Mouse (Mus musculus) embryonic stem cell, embryonic (primary cell): ENCODE data around the gene Spats2.

Experiments used
- CTCF ChIA-PET, 4 experiments: fragments of 300-600 bp in 2 of 4; fragments of 350-600 bp in 2 of 4; sonication (Branson Sonifier 250); formaldehyde crosslinking; loops; one replicate each; lab custom pipeline; 2022; ENCODE audit warnings: inconsistent platforms in 2 of 4; lab: Charles Lee
- POLR2A ChIA-PET, 4 experiments: fragments of 300-600 bp in 2 of 4; fragments of 350-600 bp in 2 of 4; sonication (Branson Sonifier 250); formaldehyde crosslinking; loops; one replicate each; lab custom pipeline; 2022; ENCODE audit warnings: antibody characterized with exemption in 4 of 4, inconsistent platforms in 1 of 4; lab: Charles Lee

Gene Spats2

DNA sequence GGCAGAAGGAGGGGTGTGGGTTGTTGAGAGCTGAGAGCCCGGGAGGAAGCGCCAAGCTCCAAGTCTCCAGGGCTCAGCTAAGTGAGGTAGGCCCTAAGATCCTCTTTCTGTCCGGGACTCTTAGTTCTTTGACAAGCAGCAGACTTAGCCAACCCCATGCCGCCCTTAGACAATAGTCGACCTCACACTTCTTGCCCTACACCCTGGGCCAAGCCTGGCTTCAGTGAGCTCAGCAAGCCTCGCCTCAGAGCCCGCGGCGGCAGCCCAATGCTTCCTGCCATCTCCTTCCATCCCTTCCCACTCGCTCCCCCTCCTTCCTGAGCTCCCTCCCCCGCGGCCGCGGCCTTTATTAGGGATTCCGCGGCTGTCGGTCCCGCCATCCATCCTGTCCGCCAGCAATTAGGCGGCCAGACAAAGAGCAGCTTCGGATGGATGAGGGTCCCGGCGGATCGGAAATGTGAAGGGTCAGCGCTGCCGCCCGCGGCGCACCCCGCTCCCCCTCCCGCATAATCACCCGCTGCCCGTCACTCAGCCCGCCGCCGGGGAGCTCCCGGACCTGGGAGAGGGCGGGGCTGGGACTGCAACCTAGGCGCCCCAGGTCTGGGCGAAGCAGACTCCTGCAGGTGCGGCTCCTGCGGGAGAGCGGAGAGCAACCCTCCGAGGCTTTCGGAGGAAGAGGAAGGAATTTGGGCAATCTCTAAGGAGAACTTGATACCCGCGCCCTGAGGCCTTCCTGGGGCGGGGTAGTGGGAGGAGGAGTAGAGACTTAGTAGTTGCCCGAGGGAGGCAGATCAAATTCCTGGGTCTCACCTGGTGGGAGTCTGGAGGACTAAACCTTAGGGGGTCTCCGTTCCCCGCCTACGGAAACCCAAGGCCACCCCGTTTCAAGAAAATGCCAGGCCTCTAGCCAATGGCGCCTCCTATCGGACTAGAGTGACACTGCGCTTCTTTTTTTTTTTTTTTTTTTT lies 32.1 kb upstream of the Spats2 start:
- POLR2A ChIA-PET, result interaction anchor here (0.5 to 3.8 kb wide), 50 partner anchors 9 to 1134 kb away, joined by 3 to 25 read pairs (median 4); partner anchors contain the start of genes Troap (in 4 of the 4), Prph (in 2 of the 4), Tuba1c (in 2 of the 4) and Atf1 (in 1 of the 4)
- CTCF ChIA-PET, result interaction anchor here (0.5 to 3.1 kb wide), 69 partner anchors 8 to 1208 kb away, joined by 3 to 23 read pairs (median 5); partner anchors contain the start of genes Troap (in 3 of the 4), Tuba1c (in 3 of the 4), Prph (in 2 of the 4) and Racgap1 (in 1 of the 4)

- POLR2A ChIA-PET, result interaction anchor here (0.6 to 2.2 kb wide), 11 partner anchors 18 to 509 kb away, joined by 3 to 9 read pairs (median 4); partner anchors contain the start of genes Prph (in 2 of the 4), Troap (in 2 of the 4) and Rnd1 (in 1 of the 4)
- CTCF ChIA-PET, result interaction anchor here (0.5 to 3.1 kb wide), 23 partner anchors 17 to 1209 kb away, joined by 3 to 23 read pairs (median 5); partner anchors contain the start of genes Racgap1 (in 1 of the 4) and Tuba1c (in 1 of the 4)
Observed at GRCm38 (mm10) chr15:99094631-99095270, 31.0 kb upstream of the Spats2 start.

GRCm38 (mm10) chr15:99095356-99095755 lies 30.4 kb upstream of the Spats2 start:
- ChIA-PET POLR2A (interaction anchor here in 3 of 4 experiments (0.6 to 2.2 kb wide), 9 partner anchors 11 to 1650 kb away, joined by 3 to 7 read pairs (median 3); partner anchors contain the start of genes Prph (in 1 of the 3) and Troap (in 1 of the 3)), CTCF (interaction anchor here in 3 of 4 experiments (0.5 to 3.1 kb wide), 7 partner anchors 9 to 77 kb away, joined by 3 to 23 read pairs (median 4); no protein-coding TSS in a partner anchor)

DNA sequence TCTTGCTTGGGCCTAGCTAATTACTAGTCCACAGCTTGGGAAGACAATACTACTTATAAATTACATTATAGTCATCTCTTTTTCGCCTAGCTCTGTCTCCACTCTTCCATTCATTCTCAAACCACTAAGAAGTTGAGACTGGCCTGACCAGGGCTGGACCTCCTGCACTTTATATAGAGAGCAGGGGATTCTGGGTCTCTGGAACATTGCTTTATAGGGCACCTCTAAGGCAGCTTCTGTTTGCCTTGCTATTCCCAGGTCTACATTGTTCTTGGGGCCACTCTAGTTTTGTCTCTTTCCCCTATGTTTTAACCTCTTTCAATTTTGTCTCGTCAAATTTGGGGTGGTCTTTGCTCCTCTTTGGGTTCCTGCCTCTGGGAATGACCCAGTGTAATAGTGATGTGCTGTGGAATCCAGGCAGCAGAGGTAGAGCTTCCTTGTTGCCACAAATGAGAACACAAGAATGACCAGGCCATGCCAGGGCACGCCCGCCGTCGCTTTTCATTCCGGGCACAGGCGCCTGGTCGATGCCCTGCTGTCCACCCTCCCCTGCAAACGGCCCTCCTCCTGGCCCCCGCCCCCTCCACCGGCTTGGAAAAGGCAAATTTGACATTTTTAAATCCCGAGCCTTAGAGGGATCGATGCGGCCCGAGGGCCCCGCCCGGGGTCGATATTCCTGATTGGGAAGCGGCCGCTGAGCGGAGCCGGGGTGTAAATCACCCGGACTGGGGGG lies 29.5 kb upstream of the Spats2 start:
- POLR2A ChIA-PET, result interaction anchor here in 3 of 4 experiments (0.9 to 2.2 kb wide), 7 partner anchors 12 to 94 kb away, joined by 3 to 7 read pairs (median 4); partner anchors contain the start of genes Prph (in 1 of the 3), Troap (in 1 of the 3) and Tuba1c (in 1 of the 3)
- CTCF ChIA-PET, result interaction anchor here in 1 of 4 experiments (0.8 to 6.3 kb wide), 7 partner anchors 8 to 47 kb away, joined by 3 to 66 read pairs (median 4); partner anchors contain the start of gene C1ql4

DNA sequence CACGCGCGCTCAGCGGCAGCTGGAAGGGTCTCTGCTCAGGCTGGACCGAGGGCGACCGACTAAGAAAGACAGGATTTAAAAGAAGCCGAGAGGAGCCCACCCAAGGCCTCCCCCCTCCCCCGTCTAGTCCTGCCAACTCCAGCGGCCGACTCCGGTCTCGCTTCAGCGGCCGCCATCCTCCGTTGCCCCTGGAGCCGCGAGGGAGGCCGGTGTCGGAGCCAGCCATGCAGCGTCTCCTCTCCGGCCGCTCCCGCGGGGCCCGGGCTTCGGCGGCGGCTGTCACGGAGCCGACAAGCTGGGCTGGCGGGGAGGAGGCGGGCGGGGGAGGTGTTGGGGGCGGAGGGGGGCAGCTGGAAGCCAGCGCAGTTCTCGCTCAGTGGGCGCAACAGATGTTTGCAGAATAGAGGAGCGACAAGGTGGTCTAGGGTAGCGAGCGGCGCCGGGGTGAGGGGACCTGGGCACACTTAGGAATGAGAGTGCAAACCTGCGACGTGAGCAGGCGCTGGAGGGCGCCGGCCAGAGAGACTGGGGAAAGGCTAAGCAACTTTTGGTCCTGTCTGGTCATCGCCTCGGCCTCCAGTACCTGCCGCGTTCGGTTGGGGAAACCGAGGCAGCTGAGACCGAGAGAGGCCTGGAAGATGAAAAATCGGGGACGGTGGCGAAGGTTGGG lies 28.8 kb upstream of the Spats2 start:
- ChIA-PET CTCF (interaction anchor here in 2 of 4 experiments (1.1 to 6.3 kb wide), 7 partner anchors 9 to 126 kb away, joined by 3 to 66 read pairs (median 4); partner anchors contain the start of gene C1ql4 (in 1 of the 2)), POLR2A (interaction anchor here in 2 of 4 experiments (0.7 to 2.2 kb wide), 6 partner anchors 13 to 95 kb away, joined by 3 to 7 read pairs (median 4); partner anchors contain the start of genes Prph (in 1 of the 2), Troap (in 1 of the 2) and Tuba1c (in 1 of the 2))

- POLR2A ChIA-PET, result interaction anchor here (0.5 to 5.4 kb wide), 39 partner anchors 10 to 299 kb away, joined by 3 to 49 read pairs (median 4); partner anchors contain the start of genes Tuba1c (in 3 of the 4), C1ql4 (in 2 of the 4), Prph (in 1 of the 4) and Troap (in 1 of the 4)
- CTCF ChIA-PET, result interaction anchor here (0.6 to 6.3 kb wide), 63 partner anchors 9 to 626 kb away, joined by 3 to 66 read pairs (median 6); partner anchors contain the start of genes C1ql4 (in 3 of the 4), Prph (in 2 of the 4), Troap (in 2 of the 4) and Tuba1c (in 1 of the 4)
Observed at GRCm38 (mm10) chr15:99097840-99098492, 27.8 kb upstream of the Spats2 start.

GRCm38 (mm10) chr15:99098493-99098861 lies 27.2 kb upstream of the Spats2 start:
- CTCF ChIA-PET, result interaction anchor here (0.6 to 6.3 kb wide), 75 partner anchors 8 to 811 kb away, joined by 3 to 66 read pairs (median 5); partner anchors contain the start of genes C1ql4 (in 4 of the 4), Prph (in 2 of the 4), Troap (in 2 of the 4) and Tuba1c (in 2 of the 4)
- POLR2A ChIA-PET, result interaction anchor here (0.5 to 5.4 kb wide), 48 partner anchors 8 to 299 kb away, joined by 3 to 49 read pairs (median 4); partner anchors contain the start of genes C1ql4 (in 3 of the 4), Tuba1c (in 3 of the 4), Fmnl3 (in 1 of the 4) and Prph (in 1 of the 4)

DNA sequence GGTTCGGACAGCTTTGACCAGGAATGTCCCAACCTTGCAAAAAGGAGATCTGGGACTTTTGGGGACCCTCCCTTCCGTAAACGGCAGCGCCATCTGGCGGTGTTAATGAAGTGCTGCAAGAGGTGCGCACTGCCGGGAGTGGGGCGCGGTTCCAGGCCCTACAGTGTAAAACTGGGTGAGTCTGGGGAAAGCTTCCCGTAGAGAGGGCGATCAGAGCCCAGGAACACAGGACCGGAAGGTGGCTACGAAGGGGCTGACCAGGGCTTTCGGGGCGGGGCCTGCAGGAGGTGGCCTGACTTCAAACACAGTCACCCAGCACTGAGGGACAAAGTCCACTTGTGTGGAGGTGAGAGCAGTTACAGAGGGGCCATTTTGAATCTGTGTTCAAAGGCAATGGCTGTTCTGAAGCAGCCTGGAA lies 26.6 kb upstream of the Spats2 start:
- CTCF ChIA-PET, result interaction anchor here (0.6 to 6.3 kb wide), 78 partner anchors 8 to 812 kb away, joined by 3 to 66 read pairs (median 5); partner anchors contain the start of genes C1ql4 (in 4 of the 4), Troap (in 3 of the 4), Prph (in 2 of the 4) and Cox14 (in 1 of the 4)
- POLR2A ChIA-PET, result interaction anchor here (0.7 to 5.4 kb wide), 44 partner anchors 8 to 279 kb away, joined by 3 to 49 read pairs (median 4); partner anchors contain the start of genes C1ql4 (in 3 of the 4), Fmnl3 (in 1 of the 4), Prph (in 1 of the 4) and Troap (in 1 of the 4)

GRCm38 (mm10) chr15:99099984-99100383 lies 25.7 kb upstream of the Spats2 start:
- ChIA-PET POLR2A (interaction anchor here (0.5 to 5.4 kb wide), 40 partner anchors 10 to 938 kb away, joined by 3 to 49 read pairs (median 4); partner anchors contain the start of genes C1ql4 (in 3 of the 4), Tuba1c (in 2 of the 4), Fmnl3 (in 1 of the 4) and Troap (in 1 of the 4)), CTCF (interaction anchor here (0.6 to 6.3 kb wide), 65 partner anchors 9 to 1574 kb away, joined by 3 to 66 read pairs (median 5); partner anchors contain the start of genes Troap (in 3 of the 4), C1ql4 (in 2 of the 4), Tuba1c (in 2 of the 4) and Cox14 (in 1 of the 4))

DNA sequence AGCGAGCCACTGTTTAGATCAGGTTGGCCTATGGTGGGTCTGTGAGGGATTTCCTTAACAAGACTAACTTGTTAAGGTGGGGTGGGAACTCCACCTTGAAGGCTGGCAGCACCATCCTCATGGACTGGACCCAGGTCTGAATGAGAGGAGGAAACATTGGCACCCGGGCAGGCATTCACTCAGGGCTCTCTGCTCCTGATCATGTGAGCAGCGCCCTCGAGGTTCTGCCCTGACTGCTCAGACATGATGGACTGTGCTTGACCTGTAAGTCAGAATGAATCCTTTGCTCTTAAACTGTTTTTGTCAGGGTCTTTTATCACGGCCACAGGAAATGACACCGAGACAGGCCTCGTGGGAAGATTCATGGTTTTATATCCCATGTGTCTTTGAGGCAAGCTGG lies 20.5 kb upstream of the Spats2 start:
- ChIA-PET POLR2A (no interaction called here), CTCF (interaction anchor here in 1 of 4 experiments (0.7 kb wide), 1 partner anchor 77 kb away, joined by 11 read pairs; no protein-coding TSS in a partner anchor)

- CTCF ChIA-PET, result no interaction called here
- POLR2A ChIA-PET, result no interaction called here
Observed at GRCm38 (mm10) chr15:99107866-99108265, 17.9 kb upstream of the Spats2 start.

DNA sequence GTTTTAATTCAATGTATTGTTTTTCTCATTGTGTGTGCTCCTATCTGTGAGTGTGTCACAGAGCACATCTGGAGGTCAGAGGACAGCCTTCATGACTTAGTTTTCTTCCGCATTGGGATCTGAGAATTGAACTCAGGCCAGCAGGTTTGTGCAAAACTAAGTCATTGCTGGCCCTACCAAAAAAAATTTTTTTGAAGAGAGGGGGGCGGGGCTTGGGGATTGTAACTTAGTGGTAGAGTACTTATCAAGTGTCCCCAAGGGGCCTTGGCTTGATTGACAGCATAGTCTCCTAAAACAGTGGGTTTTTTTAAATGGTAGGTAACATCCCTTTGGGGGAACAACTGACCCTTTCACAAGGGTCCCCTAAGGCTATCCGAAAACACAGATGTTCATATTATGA lies 14.6 kb upstream of the Spats2 start:
- ChIA-PET POLR2A (interaction anchor here in 3 of 4 experiments (0.8 to 4.3 kb wide), 9 partner anchors 11 to 81 kb away, joined by 3 to 49 read pairs (median 5); partner anchors contain the start of gene Tuba1c (in 2 of the 3)), CTCF (interaction anchor here in 3 of 4 experiments (0.5 to 5.1 kb wide), 6 partner anchors 11 to 184 kb away, joined by 3 to 37 read pairs (median 8); partner anchors contain the start of genes Dnajc22 (in 1 of the 3) and Prpf40b (in 1 of the 3))

DNA sequence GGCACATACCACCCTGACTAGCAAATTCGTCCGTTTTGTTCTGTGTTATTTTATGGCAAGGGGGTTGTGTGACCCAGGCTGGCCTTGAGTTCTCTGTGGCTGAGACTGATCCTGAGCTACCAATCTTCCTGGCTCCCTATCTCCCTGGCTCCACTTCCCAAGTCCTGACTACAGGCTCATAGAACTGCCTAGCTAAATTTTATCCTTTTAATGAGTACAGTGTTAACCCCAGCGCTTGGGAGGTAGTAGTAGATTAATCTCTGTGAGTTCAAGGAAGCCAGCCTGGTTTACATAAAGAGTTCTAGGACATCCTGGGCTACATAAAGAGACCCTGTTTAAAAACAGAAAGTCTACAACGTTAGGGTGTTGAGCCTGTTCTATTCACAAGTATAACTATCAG lies 13.9 kb upstream of the Spats2 start:
- POLR2A ChIA-PET, result interaction anchor here in 2 of 4 experiments (1.6 to 4.3 kb wide), 5 partner anchors 11 to 82 kb away, joined by 4 to 49 read pairs (median 26); partner anchors contain the start of gene Tuba1c (in 2 of the 2)
- CTCF ChIA-PET, result interaction anchor here in 3 of 4 experiments (0.5 to 5.5 kb wide), 6 partner anchors 12 to 183 kb away, joined by 3 to 66 read pairs (median 9); partner anchors contain the start of gene Prpf40b (in 1 of the 3)

GRCm38 (mm10) chr15:99112843-99113395 lies 12.8 kb upstream of the Spats2 start:
- CTCF ChIA-PET, result interaction anchor here (0.6 to 5.5 kb wide), 35 partner anchors 11 to 591 kb away, joined by 3 to 66 read pairs (median 5); partner anchors contain the start of genes C1ql4 (in 2 of the 4), Dnajc22 (in 1 of the 4), Prph (in 1 of the 4) and Tuba1c (in 1 of the 4)
- POLR2A ChIA-PET, result interaction anchor here (0.6 to 4.3 kb wide), 37 partner anchors 9 to 1394 kb away, joined by 3 to 49 read pairs (median 5); partner anchors contain the start of genes Tuba1c (in 3 of the 4), Dnajc22 (in 2 of the 4) and Troap (in 2 of the 4)
